Mouse (Mus musculus) hindbrain, embryonic 16.5 days (tissue): Measurements from ENCODE around the gene Fgfr3. TPM values are rescaled to one million over a fixed set of nuclear protein-coding genes. Genes with fewer than 3 reads are reported as not detected.
A peak's percentile ranks its signal among the peaks of the same experiment; 100 is the strongest.

Source experiments
- ATAC-seq: fragments of 200-750 bp; cut with Nextera tagmentation; 2 replicates; pipeline ENCODE4 v1.8.0; 2017; ENCODE audit warnings: moderate TSS enrichment, moderate library complexity
- H3K27ac ChIP-seq: fragments of 300-500 bp; sonication (generic); 2 replicates; pipeline ENCODE4 v1.5.1; 2014; ENCODE audit warnings: low read depth, mild to moderate bottlenecking, control low read depth, low read length, moderate library complexity
- H3K27me3 ChIP-seq: fragments of 300-500 bp; sonication (generic); replicated peaks from 2 replicates; pipeline ENCODE4 v1.6.1; 2014; ENCODE audit warnings: low read length; ENCODE audit not compliant: control insufficient read depth, insufficient read depth
- H3K36me3 ChIP-seq: fragments of 300-500 bp; sonication (generic); 2 replicates; pipeline ENCODE4 v1.6.1; 2014; ENCODE audit warnings: mild to moderate bottlenecking, low read length, moderate library complexity, mixed read lengths; ENCODE audit not compliant: control insufficient read depth, insufficient read depth
- H3K4me1 ChIP-seq: fragments of 300-500 bp; sonication (generic); 2 replicates; pipeline ENCODE4 v1.6.1; 2014; ENCODE audit warnings: low read depth, low read length; ENCODE audit not compliant: control insufficient read depth, insufficient read depth
- H3K4me2 ChIP-seq: fragments of 300-500 bp; sonication (generic); 2 replicates; pipeline ENCODE4 v1.6.1; 2014; ENCODE audit warnings: mild to moderate bottlenecking, low read length, control low read depth, moderate library complexity
- H3K4me3 ChIP-seq: fragments of 300-500 bp; sonication (generic); 2 replicates; pipeline ENCODE4 v1.5.1; 2014; ENCODE audit warnings: mild to moderate bottlenecking, low read length, control low read depth, moderate library complexity
- H3K9ac ChIP-seq: fragments of 300-500 bp; sonication (generic); 2 replicates; pipeline ENCODE4 v1.6.1; 2014; ENCODE audit warnings: low read depth, mild to moderate bottlenecking, control low read depth, low read length, moderate library complexity
- H3K9me3 ChIP-seq: fragments of 300-500 bp; sonication (generic); 2 replicates; pipeline ENCODE4 v1.6.1; 2014; ENCODE audit warnings: mild to moderate bottlenecking, low read length, moderate library complexity; ENCODE audit not compliant: control insufficient read depth
- WGBS: fragments of 180-500 bp; shearing (Covaris S2); extraction: QIAGEN DNeasy Blood & Tissue Kit; methylation state at CpG from one replicate; pipeline ENCODE4 v1.1.7; 2014; 5-methylcytosine and 5-hydroxymethylcytosine counted together
- polyA plus RNA-seq: library from polyadenylated mRNA; unstranded; fragments of >200 nt; fragmentation: Nextera tagmentation; extraction: Ambion mirVana; gene quantifications from 2 replicates; pipeline ENCODE4 v1.2.1, GENCODE M21; 2015

Fgfr3 gene
- polyA plus RNA-seq, 1 experiment from 2014 or later, result 45.9 TPM

GRCm38 (mm10) chr5:33733837-33734236 lies 12.4 kb downstream of the Fgfr3 start:
- no peak overlapping the region for H3K9ac ChIP-seq
- no peak for ATAC-seq

GRCm38 (mm10) chr5:33735412-33736092 lies 14.1 kb downstream of the Fgfr3 start:
- Histone ChIP-seq H3K36me3 (peaks cover 3% of the 10 kb centered on the region), H3K27me3 (no peaks in the 10 kb centered on the region), H3K27ac (no peak overlapping the region), H3K4me3 (no peak overlapping the region), H3K4me1 (no peaks in the 10 kb centered on the region), H3K9ac (no peak overlapping the region), H3K4me2 (no peak overlapping the region), H3K9me3 (no peaks in the 10 kb centered on the region)
- WGBS, result 83% methylated on average over 16 of the region's 16 CpGs
- no peak for ATAC-seq

More at GRCm38 (mm10) chr5:33733837-33734236, 12.4 kb downstream of the Fgfr3 start:
- H3K4me2 ChIP-seq, result no peak overlapping the region
- 90% methylated on average over 12 of the region's 12 CpGs for WGBS
- no peaks in the 10 kb centered on the region for H3K4me1 ChIP-seq
- H3K9me3 ChIP-seq, result no peaks in the 10 kb centered on the region
- H3K27ac ChIP-seq, result no peak overlapping the region
- H3K27me3 ChIP-seq, result no peaks in the 10 kb centered on the region
- H3K4me3 ChIP-seq, result no peak overlapping the region
- no peaks in the 10 kb centered on the region for H3K36me3 ChIP-seq

GRCm38 (mm10) chr5:33736230-33736629 lies 14.8 kb downstream of the Fgfr3 start:
- H3K36me3 ChIP-seq, result peaks cover 6% of the 10 kb centered on the region

GRCm38 (mm10) chr5:33737903-33738321 lies 16.4 kb downstream of the Fgfr3 start:
- Histone ChIP-seq H3K9ac (no peak overlapping the region), H3K36me3 (peaks cover 10% of the 10 kb centered on the region), H3K4me1 (no peaks in the 10 kb centered on the region), H3K27me3 (no peaks in the 10 kb centered on the region), H3K4me3 (no peak overlapping the region), H3K9me3 (no peaks in the 10 kb centered on the region), H3K4me2 (no peak overlapping the region), H3K27ac (no peak overlapping the region)
- WGBS, result 28% methylated on average over 7 of the region's 7 CpGs
- ATAC-seq, result peak; percentile 57

More at GRCm38 (mm10) chr5:33736230-33736629, 14.8 kb downstream of the Fgfr3 start:
- no peak for ATAC-seq
- H3K9ac ChIP-seq, result no peak overlapping the region
- H3K27me3 ChIP-seq, result no peaks in the 10 kb centered on the region
- no peak overlapping the region for H3K4me3 ChIP-seq
- H3K4me2 ChIP-seq, result no peak overlapping the region
- H3K9me3 ChIP-seq, result no peaks in the 10 kb centered on the region
- no peak overlapping the region for H3K27ac ChIP-seq
- WGBS, result 66% methylated on average over 9 of the region's 9 CpGs
- H3K4me1 ChIP-seq, result no peaks in the 10 kb centered on the region

GRCm38 (mm10) chr5:33738341-33738740 lies 16.9 kb downstream of the Fgfr3 start:
- no peak for ATAC-seq
- no peak overlapping the region for H3K9ac ChIP-seq
- no peaks in the 10 kb centered on the region for H3K4me1 ChIP-seq
- H3K4me2 ChIP-seq, result no peak overlapping the region
- H3K9me3 ChIP-seq, result no peaks in the 10 kb centered on the region
- no peak overlapping the region for H3K4me3 ChIP-seq
- no peaks in the 10 kb centered on the region for H3K27me3 ChIP-seq
- peaks cover 12% of the 10 kb centered on the region for H3K36me3 ChIP-seq
- no peak overlapping the region for H3K27ac ChIP-seq

- no peaks in the 10 kb centered on the region for H3K27me3 ChIP-seq
- WGBS, result 92% methylated on average over 4 of the region's 4 CpGs
- H3K27ac ChIP-seq, result no peak overlapping the region
- no peaks in the 10 kb centered on the region for H3K4me1 ChIP-seq
- H3K9me3 ChIP-seq, result no peaks in the 10 kb centered on the region
- no peak overlapping the region for H3K4me2 ChIP-seq
- no peak overlapping the region for H3K9ac ChIP-seq
- ATAC-seq, result no peak
- H3K4me3 ChIP-seq, result no peak overlapping the region
- peaks cover 23% of the 10 kb centered on the region for H3K36me3 ChIP-seq
Measured at GRCm38 (mm10) chr5:33740548-33740947, 19.1 kb downstream of the Fgfr3 start.

GRCm38 (mm10) chr5:33743481-33743880 lies 22.0 kb downstream of the Fgfr3 start:
- Histone ChIP-seq H3K4me2 (no peak overlapping the region), H3K9me3 (no peaks in the 10 kb centered on the region), H3K27ac (no peak overlapping the region), H3K9ac (no peak overlapping the region), H3K36me3 (peaks cover 47% of the 10 kb centered on the region), H3K27me3 (no peaks in the 10 kb centered on the region), H3K4me3 (no peak overlapping the region), H3K4me1 (no peaks in the 10 kb centered on the region)
- ATAC-seq, result no peak
- WGBS, result 89% methylated on average over 8 of the region's 8 CpGs

GRCm38 (mm10) chr5:33777195-33777594 lies 55.7 kb downstream of the Fgfr3 start:
- H3K9ac ChIP-seq, result no peak overlapping the region
- no peaks in the 10 kb centered on the region for H3K27me3 ChIP-seq
- no peak overlapping the region for H3K4me2 ChIP-seq
- H3K4me3 ChIP-seq, result no peak overlapping the region
- peaks cover 15% of the 10 kb centered on the region for H3K4me1 ChIP-seq
- H3K36me3 ChIP-seq, result peaks cover 7% of the 10 kb centered on the region
- ATAC-seq, result no peak
- H3K9me3 ChIP-seq, result no peaks in the 10 kb centered on the region
- no peak overlapping the region for H3K27ac ChIP-seq

GRCm38 (mm10) chr5:33781964-33782344 lies 60.5 kb downstream of the Fgfr3 start:
- ATAC-seq, result no peak; the same call in 1 of the 2 replicates
- peak overlapping the region; percentile 95 for H3K4me2 ChIP-seq
- H3K9ac ChIP-seq, result peak overlapping the region; percentile 95
- H3K4me1 ChIP-seq, result peaks cover 20% of the 10 kb centered on the region
- WGBS, result 5% methylated on average over 11 of the region's 11 CpGs
- peak overlapping the region; percentile 95 for H3K4me3 ChIP-seq
- H3K27me3 ChIP-seq, result no peaks in the 10 kb centered on the region
- H3K36me3 ChIP-seq, result no peaks in the 10 kb centered on the region; the same call in 1 of the 2 replicates
- H3K9me3 ChIP-seq, result no peaks in the 10 kb centered on the region
- H3K27ac ChIP-seq, result peak overlapping the region; percentile 85; the same call in 1 of the 2 replicates
